Mouse (Mus musculus): Measurements from ENCODE around the gene Fdx1. TPM values are rescaled to one million over a fixed set of nuclear protein-coding genes. Genes with fewer than 3 reads are reported as not detected.

The Fdx1 gene
- polyA plus RNA-seq, 1 experiment from 2014 or later, result 135 TPM

DNA sequence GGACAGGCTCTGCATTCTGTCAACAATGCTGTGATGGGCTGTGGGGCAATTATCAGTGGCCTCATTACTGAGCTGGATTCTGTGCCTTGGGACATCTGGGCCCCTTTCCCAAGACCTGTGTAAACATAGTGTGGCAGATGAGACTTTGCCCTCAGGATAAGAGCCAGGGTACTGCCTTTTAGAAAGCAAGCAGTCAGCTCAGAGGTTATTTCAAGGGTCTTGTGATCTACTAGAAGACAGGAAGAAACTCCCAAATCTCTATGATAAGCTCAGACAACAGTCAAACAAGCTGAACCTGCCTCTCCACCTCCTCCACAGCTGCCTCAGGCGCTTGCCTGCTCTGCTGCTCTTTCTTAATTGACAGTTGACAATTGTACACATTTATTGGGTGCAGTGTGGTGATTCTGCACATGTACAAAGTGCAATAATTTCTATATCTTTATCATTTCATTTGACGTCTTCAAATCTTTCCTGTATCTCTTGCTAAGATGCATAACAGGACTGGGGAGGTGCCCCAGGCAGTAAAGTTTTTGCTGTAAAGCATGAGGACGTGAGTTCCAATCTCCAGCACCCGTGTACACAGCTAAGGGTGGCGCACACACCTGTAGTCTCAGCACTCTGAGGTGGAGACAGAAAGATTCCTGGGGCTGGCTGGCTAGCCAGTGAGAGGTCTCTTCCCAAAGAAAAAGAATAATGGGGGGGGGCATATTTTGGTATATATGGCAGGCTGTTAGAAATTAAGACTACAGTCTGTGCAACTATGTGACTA, 32.2 kb upstream of the Fdx1 start:
- WGBS (ENCODE audit: insufficient replicate concordance), result 56% methylated on average over 5 of the region's 5 CpGs
- Histone ChIP-seq H3K4me3 (ENCODE audit: low read depth, low read length) (no peak overlapping the region), H3K4me1 (ENCODE audit: insufficient read depth) (no peaks in the 10 kb centered on the region), H3K4me2 (ENCODE audit: low read depth, low read length) (no peak overlapping the region), H3K36me3 (replicated peaks; ENCODE audit: insufficient read depth, low read length) (no peaks in the 10 kb centered on the region), H3K27ac (ENCODE audit: low read depth) (peak overlapping the region; percentile 45), H3K9ac (replicated peaks) (no peak overlapping the region), H3K9me3 (ENCODE audit: low read length) (no peaks in the 10 kb centered on the region), H3K27me3 (ENCODE audit: insufficient read depth, low read length) (no peaks in the 10 kb centered on the region)
- TF ChIP-seq CTCF (IDR thresholded peaks at IDR 0.05; ENCODE audit: low read depth) (no peak), EP300 (IDR thresholded peaks at IDR 0.05; ENCODE audit: low read depth) (peak; percentile 46; the same call in 1 of the 2 replicates)
- peak; percentile 93 for ATAC-seq
- peak; percentile 55 for DNase-seq

DNA sequence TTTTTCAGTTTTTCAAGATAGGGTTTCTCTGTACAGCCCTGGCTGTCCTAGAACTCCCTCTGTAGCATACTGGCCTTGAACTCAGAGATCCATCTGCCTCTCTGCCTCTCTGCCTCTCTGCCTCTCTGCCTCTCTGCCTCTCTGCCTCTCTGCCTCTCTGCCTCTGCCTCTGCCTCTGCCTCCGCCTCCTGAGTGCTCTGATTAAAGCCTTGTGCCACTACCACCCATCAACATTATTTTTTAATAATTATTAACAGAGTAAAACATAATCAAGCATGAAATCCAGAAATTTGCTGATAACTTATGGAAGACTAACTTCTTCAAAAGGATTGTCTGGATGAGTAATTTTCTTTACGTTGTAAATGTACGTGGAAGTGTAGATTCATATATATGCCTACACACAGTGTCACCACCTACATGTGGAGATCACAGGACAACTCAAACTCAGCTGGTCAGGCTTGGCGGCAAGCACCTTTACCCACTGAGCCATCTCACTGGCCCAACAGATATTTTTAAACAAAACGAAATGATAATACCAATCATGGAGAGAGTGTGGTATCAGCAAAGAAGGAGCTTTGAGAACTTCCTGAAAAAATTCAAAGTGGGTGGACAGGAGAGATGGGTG, 31.4 kb upstream of the Fdx1 start:
- ATAC-seq, result peak; percentile 32; the same call in 1 of the 2 replicates
- no peak for TF ChIP-seq EP300 (IDR thresholded peaks at IDR 0.05; ENCODE audit: low read depth)
- no peak for TF ChIP-seq CTCF (IDR thresholded peaks at IDR 0.05; ENCODE audit: low read depth)
- Histone ChIP-seq H3K4me2 (ENCODE audit: low read depth, low read length) (no peak overlapping the region), H3K4me3 (ENCODE audit: low read depth, low read length) (no peak overlapping the region), H3K27me3 (ENCODE audit: insufficient read depth, low read length) (no peaks in the 10 kb centered on the region), H3K9ac (replicated peaks) (no peak overlapping the region), H3K27ac (ENCODE audit: low read depth) (peak overlapping the region; percentile 45), H3K9me3 (ENCODE audit: low read length) (no peaks in the 10 kb centered on the region), H3K4me1 (ENCODE audit: insufficient read depth) (no peaks in the 10 kb centered on the region), H3K36me3 (replicated peaks; ENCODE audit: insufficient read depth, low read length) (no peaks in the 10 kb centered on the region)
- DNase-seq, result no peak
- whole genome bisulfite sequencing (ENCODE audit: insufficient replicate concordance), result 68% methylated on average over 5 of the region's 5 CpGs

- no peak overlapping the region for H3K4me2 ChIP-seq (ENCODE audit: low read depth, low read length)
- H3K4me3 ChIP-seq (ENCODE audit: low read depth, low read length), result no peak overlapping the region
- H3K36me3 ChIP-seq (replicated peaks; ENCODE audit: insufficient read depth, low read length), result no peaks in the 10 kb centered on the region
- no peak for ATAC-seq
- peak; percentile 60 for DNase-seq
- H3K9me3 ChIP-seq (ENCODE audit: low read length), result no peaks in the 10 kb centered on the region
- H3K27ac ChIP-seq (ENCODE audit: low read depth), result peak overlapping the region; percentile 45
- TF ChIP-seq CTCF (IDR thresholded peaks at IDR 0.05; ENCODE audit: low read depth) (peak; percentile 68), EP300 (IDR thresholded peaks at IDR 0.05; ENCODE audit: low read depth) (no peak)
- H3K9ac ChIP-seq (replicated peaks), result no peak overlapping the region
- H3K27me3 ChIP-seq (ENCODE audit: insufficient read depth, low read length), result no peaks in the 10 kb centered on the region
- H3K4me1 ChIP-seq (ENCODE audit: insufficient read depth), result no peaks in the 10 kb centered on the region
- 64% methylated on average over 4 of the region's 4 CpGs for WGBS (ENCODE audit: insufficient replicate concordance)
These were observed 30.3 kb upstream of the Fdx1 start for GRCm38 (mm10) chr9:51993486-51994275.

DNA sequence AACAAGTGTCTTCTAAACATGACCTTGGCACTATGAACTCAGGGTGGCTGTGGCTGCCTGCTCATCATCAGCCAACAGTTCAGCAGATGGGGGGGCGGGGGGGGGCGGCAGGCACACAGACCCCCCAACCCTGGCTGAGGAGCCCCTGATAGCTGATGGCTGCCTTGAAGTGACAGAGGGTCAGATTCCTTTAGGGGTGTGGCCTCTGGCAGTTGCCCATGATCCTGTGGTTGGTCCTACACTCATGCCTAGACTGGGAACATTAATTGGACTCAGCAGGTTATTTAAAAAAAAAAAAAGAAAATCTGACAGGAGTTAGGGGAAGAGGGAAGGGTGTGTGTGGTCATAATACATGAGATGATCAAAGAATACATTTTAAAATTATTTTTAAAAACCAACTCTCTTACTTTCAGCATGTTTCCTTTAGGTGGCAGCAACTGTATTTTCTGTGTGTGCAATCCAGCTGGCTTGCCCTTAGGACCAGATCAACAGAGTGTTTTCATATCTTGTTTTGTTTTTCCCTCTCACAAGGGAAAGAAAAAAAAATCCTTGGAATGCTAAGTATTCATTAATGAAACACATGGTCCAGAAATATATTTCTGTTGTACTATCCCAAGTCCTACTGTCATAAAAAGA, 28.0 kb upstream of the Fdx1 start:
- ATAC-seq (no peak), DNase-seq (no peak)
- Histone ChIP-seq H3K9me3 (ENCODE audit: low read length) (no peaks in the 10 kb centered on the region), H3K4me3 (ENCODE audit: low read depth, low read length) (no peak overlapping the region), H3K27me3 (ENCODE audit: insufficient read depth, low read length) (no peaks in the 10 kb centered on the region), H3K4me2 (ENCODE audit: low read depth, low read length) (no peak overlapping the region), H3K27ac (ENCODE audit: low read depth) (no peak overlapping the region), H3K9ac (replicated peaks) (no peak overlapping the region), H3K36me3 (replicated peaks; ENCODE audit: insufficient read depth, low read length) (no peaks in the 10 kb centered on the region), H3K4me1 (ENCODE audit: insufficient read depth) (no peaks in the 10 kb centered on the region)
- 23% methylated on average over 2 of the region's 2 CpGs for WGBS (ENCODE audit: insufficient replicate concordance)
- no peak for TF ChIP-seq EP300 (IDR thresholded peaks at IDR 0.05; ENCODE audit: low read depth)
- peak; percentile 46 for TF ChIP-seq CTCF (IDR thresholded peaks at IDR 0.05; ENCODE audit: low read depth)

DNA sequence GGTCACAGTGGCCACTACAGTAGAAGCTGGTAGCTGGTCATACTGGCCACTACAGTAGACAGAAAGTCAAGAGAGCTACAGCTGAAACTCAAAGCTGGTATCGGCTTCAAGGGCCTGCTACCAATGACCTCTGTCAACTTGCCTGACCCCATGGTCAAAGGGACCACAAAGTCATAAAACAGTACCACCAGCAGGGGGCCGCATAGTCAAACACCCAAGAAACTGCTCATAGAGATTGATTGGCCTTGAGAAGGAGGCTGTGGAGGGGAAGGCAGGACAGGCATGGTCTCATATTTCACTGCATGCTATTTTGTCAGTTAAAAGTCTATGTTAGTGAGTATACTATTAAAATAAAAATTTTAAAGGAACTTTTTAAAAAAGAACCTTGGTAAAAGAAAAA, 27.5 kb upstream of the Fdx1 start:
- H3K4me1 ChIP-seq (ENCODE audit: insufficient read depth), result no peaks in the 10 kb centered on the region
- TF ChIP-seq CTCF (IDR thresholded peaks at IDR 0.05; ENCODE audit: low read depth) (peak; percentile 75), EP300 (IDR thresholded peaks at IDR 0.05; ENCODE audit: low read depth) (no peak)
- ATAC-seq (peak; percentile 57), DNase-seq (peak; percentile 75)
- H3K27ac ChIP-seq (ENCODE audit: low read depth), result no peak overlapping the region
- H3K36me3 ChIP-seq (replicated peaks; ENCODE audit: insufficient read depth, low read length), result no peaks in the 10 kb centered on the region
- H3K9ac ChIP-seq (replicated peaks), result no peak overlapping the region
- WGBS (ENCODE audit: insufficient replicate concordance), result 28% methylated on average over 2 of the region's 2 CpGs
- no peaks in the 10 kb centered on the region for H3K9me3 ChIP-seq (ENCODE audit: low read length)
- H3K27me3 ChIP-seq (ENCODE audit: insufficient read depth, low read length), result no peaks in the 10 kb centered on the region
- no peak overlapping the region for H3K4me2 ChIP-seq (ENCODE audit: low read depth, low read length)
- no peak overlapping the region for H3K4me3 ChIP-seq (ENCODE audit: low read depth, low read length)
